Mouse (Mus musculus) mesoderm, embryonic 11.5 days (tissue): ENCODE measurements around the gene Ptov1.

ENCODE experiments used
- DNase-seq: peaks from one replicate; pipeline ENCODE4 v3.0.0-alpha.2; 2012; ENCODE audit warnings: low read depth, low spot score

Gene Ptov1

GRCm38 (mm10) chr7:44859896-44860295 is 9.7 kb downstream of the Ptov1 start:
- no peak for DNase-seq

GRCm38 (mm10) chr7:44857905-44858304 is 11.7 kb downstream of the Ptov1 start:
- no peak for DNase-seq

GRCm38 (mm10) chr7:44857042-44857552 is 12.5 kb downstream of the Ptov1 start, which contains the start of gene Pnkp:
Pnkp (plus strand) TSS chr7:44857139.
- DNase-seq: peak; percentile 89

- DNase-seq: no peak
Observed at GRCm38 (mm10) chr7:44856265-44856916, 13.2 kb downstream of the Ptov1 start.

GRCm38 (mm10) chr7:44855036-44855435 is 14.6 kb downstream of the Ptov1 start:
- no peak for DNase-seq

GRCm38 (mm10) chr7:44854356-44855031 is 15.1 kb downstream of the Ptov1 start:
- peak; percentile 72 for DNase-seq

- no peak for DNase-seq
Observed at GRCm38 (mm10) chr7:44853596-44854355, 15.8 kb downstream of the Ptov1 start.

GRCm38 (mm10) chr7:44853065-44853464 is 16.5 kb downstream of the Ptov1 start:
- DNase-seq: no peak

GRCm38 (mm10) chr7:44852259-44853027 is 17.1 kb downstream of the Ptov1 start:
- DNase-seq: no peak

- no peak for DNase-seq
Observed at GRCm38 (mm10) chr7:44851625-44852234, 17.9 kb downstream of the Ptov1 start.

- no peak for DNase-seq
Observed at GRCm38 (mm10) chr7:44850789-44851624, 18.6 kb downstream of the Ptov1 start.

- DNase-seq: peak; percentile 84
Observed at GRCm38 (mm10) chr7:44850146-44850545, 19.4 kb downstream of the Ptov1 start.

- DNase-seq: peak; percentile 91
Observed at GRCm38 (mm10) chr7:44849416-44850111, 20.0 kb downstream of the Ptov1 start.

- peak; percentile 99 for DNase-seq
Observed at GRCm38 (mm10) chr7:44848561-44849415, 20.8 kb downstream of the Ptov1 start, which contains the start of the genes Akt1s1 and Tbc1d17. Akt1s1 (plus strand) TSS chr7:44848991. Tbc1d17 (minus strand) TSS chr7:44849079.

- no peak for DNase-seq
Observed at GRCm38 (mm10) chr7:44847772-44848171, 21.8 kb downstream of the Ptov1 start.

- DNase-seq: no peak
Observed at GRCm38 (mm10) chr7:44846804-44847203, 22.8 kb downstream of the Ptov1 start.

GRCm38 (mm10) chr7:44845006-44845405 is 24.6 kb downstream of the Ptov1 start:
- no peak for DNase-seq

- DNase-seq: no peak
Observed at GRCm38 (mm10) chr7:44841825-44842463, 27.6 kb downstream of the Ptov1 start.
